Mouse (Mus musculus) kidney, postnatal 14 days (tissue): ENCODE data around the gene Bean1.
A peak's percentile ranks its signal among the peaks of the same experiment; 100 is the strongest.
"Not testable (repeated sequence)": the region's sequence is repeated elsewhere in the genome, so short reads cannot be mapped to it uniquely, and the experiment has no call there.

ENCODE experiments used
- DNase-seq: peaks from one replicate; pipeline ENCODE4 v3.0.0; 2022; ENCODE audit warnings: mixed read lengths

Gene Bean1

DNA sequence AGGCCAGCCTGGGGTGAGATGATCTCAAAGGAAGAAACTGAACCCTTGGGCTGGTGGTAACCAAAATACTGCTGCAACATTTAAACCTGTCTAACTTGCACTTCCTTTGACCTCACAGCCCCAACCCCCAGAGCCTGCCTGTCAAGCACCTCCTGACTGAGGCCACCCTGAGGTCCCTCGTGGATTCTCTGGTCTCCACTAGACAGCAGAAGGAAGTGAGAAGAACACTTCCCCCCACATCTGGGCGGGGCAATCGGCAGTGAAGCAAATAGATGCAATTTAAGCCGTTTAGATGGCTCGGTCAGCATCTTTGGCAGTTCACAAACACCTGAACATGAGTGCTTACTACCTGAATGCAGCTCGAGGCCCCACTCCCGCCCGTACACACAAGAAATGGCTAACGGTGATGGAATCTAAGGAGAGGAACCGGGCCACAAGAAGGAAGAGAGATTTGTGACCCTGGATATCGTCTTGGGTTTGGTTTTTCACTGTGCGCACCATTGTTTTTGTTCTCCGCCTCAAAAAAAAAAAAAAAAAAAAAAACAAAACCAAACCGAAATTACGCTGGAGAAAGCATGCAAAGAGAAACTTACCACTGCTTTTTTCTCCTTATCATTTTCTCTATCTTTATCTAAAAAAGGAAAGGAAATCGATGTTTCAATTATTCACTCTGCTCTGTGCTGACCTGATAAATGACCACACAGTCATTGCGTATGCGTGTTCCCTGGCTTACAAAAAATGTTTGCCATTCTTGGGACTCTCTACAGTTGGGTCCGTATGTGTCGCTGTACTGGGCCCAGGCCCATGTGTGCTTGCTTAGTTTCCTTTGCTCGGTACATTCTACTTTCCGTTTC lies 77.0 kb downstream of the Bean1 start:
- peak; percentile 29 for DNase-seq

- DNase-seq: peak; percentile 13
These were observed 77.7 kb downstream of the Bean1 start for GRCm38 (mm10) chr8:104247908-104248275.

GRCm38 (mm10) chr8:104248276-104248675 lies 78.0 kb downstream of the Bean1 start, which contains the start of gene Tk2:
Gene Tk2, minus strand, starts transcription at chr8:104248558.
- peak; percentile 87 for DNase-seq

DNA sequence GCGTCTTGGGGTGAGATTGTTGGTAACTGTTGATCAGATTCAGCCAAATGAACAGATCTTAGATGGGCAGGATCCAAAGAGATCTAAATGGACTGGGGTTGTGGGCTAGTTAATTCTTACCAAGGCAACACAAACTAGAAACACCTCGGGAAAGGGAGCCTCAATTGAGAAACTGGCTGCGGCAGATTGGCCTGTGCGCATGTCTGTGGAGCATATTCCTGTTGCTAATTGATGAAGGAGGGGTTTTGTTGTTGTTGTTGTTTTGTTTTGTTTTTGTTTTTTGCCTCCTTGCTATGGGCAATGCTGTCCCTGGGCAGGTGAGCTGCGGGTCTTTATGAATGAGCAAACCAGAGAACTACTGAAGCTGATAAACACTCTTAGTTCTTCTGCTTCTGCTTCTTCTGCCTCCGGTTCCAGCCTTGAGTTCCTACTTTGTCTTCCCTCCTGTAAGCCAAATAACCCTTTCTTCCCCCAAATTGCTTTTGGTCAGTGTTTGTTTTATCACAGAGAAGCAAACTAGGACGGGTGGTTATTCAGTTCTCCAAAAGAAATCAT lies 79.3 kb downstream of the Bean1 start:
- no peak for DNase-seq

GRCm38 (mm10) chr8:104250439-104251367 lies 80.5 kb downstream of the Bean1 start, which contains the start of gene Cklf:
Gene Cklf, plus strand, starts transcription at chr8:104250861.
- peak; percentile 93 for DNase-seq

DNA sequence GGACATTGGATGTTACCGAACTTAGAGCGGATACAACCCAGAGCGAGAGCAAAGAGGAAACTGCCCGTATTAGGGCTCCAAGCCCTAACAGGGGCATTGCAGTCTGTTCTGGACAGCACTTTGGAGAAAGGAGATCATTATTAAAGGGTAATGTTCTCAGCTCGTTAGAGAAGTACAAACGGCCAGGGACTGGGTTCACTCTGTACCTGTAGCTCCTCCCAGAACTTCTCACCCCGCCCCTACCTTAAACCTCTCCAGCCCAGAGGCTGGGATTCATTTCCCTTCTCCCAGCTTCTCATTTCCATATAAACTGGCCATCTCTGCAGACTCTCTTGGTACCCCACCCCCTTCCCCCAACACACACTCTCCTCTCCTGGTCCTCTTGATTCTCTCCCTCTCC lies 81.2 kb downstream of the Bean1 start:
- peak; percentile 31 for DNase-seq

DNA sequence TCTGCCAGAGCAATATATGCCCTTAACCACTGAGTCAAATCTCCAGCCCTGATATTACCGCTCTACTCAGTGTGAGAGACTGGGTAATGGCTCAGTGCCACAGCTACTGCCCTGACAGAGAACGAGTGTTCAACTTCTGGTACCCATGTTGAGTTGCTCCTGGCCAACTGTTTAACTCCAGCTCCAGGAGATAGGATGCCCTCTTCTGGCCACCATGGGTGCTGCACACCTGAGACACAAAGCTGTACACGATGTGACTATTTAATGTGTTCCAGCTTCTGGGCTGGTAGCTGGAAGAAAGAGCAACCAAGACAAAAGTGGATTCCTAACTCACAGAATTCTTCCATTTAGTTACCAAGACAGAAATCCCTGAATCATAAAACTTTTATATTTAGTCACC lies 82.8 kb downstream of the Bean1 start:
- no peak for DNase-seq

DNA sequence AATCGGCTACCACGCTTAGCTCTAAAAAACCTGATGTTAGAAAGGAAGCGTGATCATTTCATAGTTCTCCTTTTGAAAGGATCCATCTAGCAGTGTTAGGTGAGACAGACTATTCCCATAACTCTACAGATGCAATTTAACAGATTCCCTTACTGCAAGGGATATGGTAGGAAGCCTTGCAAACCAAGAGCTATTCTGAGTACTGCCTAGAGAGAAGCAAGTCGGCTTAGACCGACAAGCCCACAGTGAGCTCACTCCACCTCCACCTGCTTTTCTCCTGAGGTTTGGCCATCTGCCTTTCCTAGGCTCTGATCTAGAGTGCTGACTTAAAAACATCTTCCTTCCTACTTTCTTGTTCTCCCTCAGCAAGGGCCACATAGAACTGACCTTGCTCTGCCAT lies 91.6 kb downstream of the Bean1 start:
- not testable (repeated sequence) for DNase-seq

DNA sequence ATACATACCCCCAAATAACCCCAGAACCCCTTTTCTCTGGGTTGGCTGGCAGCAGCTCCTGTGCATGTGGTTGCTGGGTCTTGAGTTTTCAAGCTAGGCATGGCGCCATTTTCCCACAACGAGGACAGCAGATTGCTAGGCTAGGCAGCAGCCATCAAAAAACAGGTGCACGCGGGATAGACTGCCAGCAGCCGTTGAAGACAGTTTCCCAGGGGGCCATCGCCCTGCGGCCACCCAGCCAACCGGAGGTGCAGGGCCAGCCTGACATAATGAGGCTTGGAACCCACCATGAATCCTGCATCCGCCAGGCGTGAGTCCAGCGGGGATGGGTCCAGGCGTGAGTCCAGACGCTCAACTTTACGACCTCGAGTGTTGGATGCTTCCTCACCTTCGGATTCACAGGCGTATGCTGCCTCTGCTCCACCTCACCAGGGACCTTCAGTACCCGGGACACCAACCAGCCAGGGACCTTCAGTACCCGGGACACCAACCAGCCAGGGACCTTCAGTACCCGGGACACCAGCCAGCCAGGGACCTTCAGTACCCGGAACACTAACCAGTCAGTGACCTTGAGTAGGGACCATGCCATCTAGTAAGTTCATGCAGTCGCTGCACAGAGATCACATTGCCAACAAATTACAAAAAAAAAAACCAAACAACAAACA lies 94.2 kb downstream of the Bean1 start:
- DNase-seq: not testable (repeated sequence)

DNA sequence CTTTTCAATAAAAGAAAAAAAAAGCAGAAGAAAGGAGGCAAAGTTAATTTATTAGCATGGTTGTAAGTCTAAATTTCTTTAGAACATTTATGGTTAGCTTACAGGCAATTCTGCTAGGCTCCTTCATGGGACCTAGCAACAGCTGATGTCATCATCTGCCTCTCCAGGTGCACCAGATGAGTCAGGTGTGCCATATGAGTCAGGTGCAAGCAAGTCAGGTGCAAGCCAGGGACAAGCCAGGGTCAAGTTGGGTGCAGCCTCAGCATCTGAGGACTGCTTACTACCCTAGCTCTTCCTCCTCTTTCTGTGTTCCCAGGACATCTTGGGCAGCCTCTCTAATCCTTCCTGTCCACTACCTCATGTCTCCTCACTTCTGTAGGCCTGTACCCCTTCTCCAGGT lies 98.1 kb downstream of the Bean1 start:
- no peak for DNase-seq
